8 mouse cellular contexts compared by ENCODE assay signal in genomic region chrX:13347027-13347840, GRCm38 (mm10).
DNase-seq lines count a peak whose midpoint lies in the region; ATAC-seq and TF ChIP-seq lines count a peak whose summit lies in the region.

No protein-coding gene starts in this region.

- H3K27me3 ChIP-seq in hindbrain, embryonic 16.5 days (replicated peaks; ENCODE audit: control insufficient read depth, insufficient read depth, low read length): no peaks in the 10 kb centered on the region

- peak; percentile 95 for ATAC-seq in hindbrain, embryonic 16.5 days

- 7% methylated on average over 27 of the region's 27 CpGs for WGBS in hindbrain, embryonic 16.5 days
- WGBS in macrophage (ENCODE audit: missing documents): 6% methylated on average over 25 of the region's 27 CpGs

- H3K36me3 ChIP-seq in hindbrain, embryonic 16.5 days (ENCODE audit: control insufficient read depth, insufficient read depth, low read length): no peaks in the 10 kb centered on the region
- no peaks in the 10 kb centered on the region for H3K36me3 ChIP-seq in macrophage (ENCODE audit: inconsistent target)

- H3K79me2 ChIP-seq in macrophage (ENCODE audit: inconsistent target): no peaks in the 10 kb centered on the region

- H3K4me3 ChIP-seq in hindbrain, embryonic 16.5 days (ENCODE audit: low read length): peak overlapping the region; percentile 40
- peak overlapping the region; percentile 50 for H3K4me3 ChIP-seq in left cerebral cortex, adult 2 months
- peak overlapping the region; percentile 45 for H3K4me3 ChIP-seq in macrophage (ENCODE audit: inconsistent target)

- H3K9ac ChIP-seq in hindbrain, embryonic 16.5 days (ENCODE audit: low read depth, low read length): peak overlapping the region; percentile 63

- peak overlapping the region; percentile 95 for H3K27ac ChIP-seq in hindbrain, embryonic 16.5 days (ENCODE audit: low read depth, low read length)
- peak overlapping the region; percentile 90 for H3K27ac ChIP-seq in left cerebral cortex, adult 2 months
- peak overlapping the region; percentile 54 for H3K27ac ChIP-seq in macrophage

- H3K9me3 ChIP-seq in hindbrain, embryonic 16.5 days (ENCODE audit: control insufficient read depth, low read length): no peaks in the 10 kb centered on the region

- no peak for TF ChIP-seq CTCF in left cerebral cortex, adult 2 months (IDR thresholded peaks at IDR 0.05)

- H3K4me2 ChIP-seq in hindbrain, embryonic 16.5 days (ENCODE audit: low read length): peak overlapping the region; percentile 65

- intact Hi-C loops in left cerebral cortex, adult 2 months (cut with DNase I): loop anchor here (2.0 to 10.0 kb wide), 6 partner anchors 50 to 310 kb away; no protein-coding TSS in a partner anchor

- peak; percentile 96 for DNase-seq in R1 (ENCODE audit: low read depth, low spot score)
- peak; percentile 87 to 88 for DNase-seq in cerebellum, postnatal 10 days
- DNase-seq in gastrocnemius, adult 18-20 months (ENCODE audit: low spot score): peak; percentile 42
- peak; percentile 47 to 58 for DNase-seq in left cerebral cortex, adult 2 months (ENCODE audit: extremely low spot score in 1 of 2, low spot score in 2 of 2)
- peak; percentile 49 for DNase-seq in retina, postnatal 7 days (ENCODE audit: low read depth, low spot score)
- peak; percentile 63 for DNase-seq in urinary bladder, postnatal 14 days (ENCODE audit: low spot score)

- peaks cover 14% of the 10 kb centered on the region for H3K4me1 ChIP-seq in hindbrain, embryonic 16.5 days (ENCODE audit: control insufficient read depth, insufficient read depth, low read depth, low read length)

Comparison
In these comparisons a context has a peak if more than half of its experiments do, and no peak if none do; other contexts are left out.
1. Peak in every context shown above with its lines: DNase-seq, ATAC-seq, H3K4me3 ChIP-seq and H3K27ac ChIP-seq.
2. DNase-seq: peak in every context shown above with its lines; median percentile 96 in R1; 88 in cerebellum, postnatal 10 days; 63 in urinary bladder, postnatal 14 days; 52 in left cerebral cortex, adult 2 months; 49 in retina, postnatal 7 days; 42 in gastrocnemius, adult 18-20 months.